Mouse (Mus musculus) kidney, postnatal 25 days (tissue): ENCODE data around the gene Acsf3.
A peak's percentile ranks its signal among the peaks of the same experiment; 100 is the strongest.

ENCODE experiments used
- DNase-seq, 2 experiments: peaks; one replicate each; pipeline ENCODE4 v3.0.0; 2021; ENCODE audit warnings: mixed read lengths in 2 of 2

Gene Acsf3

DNA sequence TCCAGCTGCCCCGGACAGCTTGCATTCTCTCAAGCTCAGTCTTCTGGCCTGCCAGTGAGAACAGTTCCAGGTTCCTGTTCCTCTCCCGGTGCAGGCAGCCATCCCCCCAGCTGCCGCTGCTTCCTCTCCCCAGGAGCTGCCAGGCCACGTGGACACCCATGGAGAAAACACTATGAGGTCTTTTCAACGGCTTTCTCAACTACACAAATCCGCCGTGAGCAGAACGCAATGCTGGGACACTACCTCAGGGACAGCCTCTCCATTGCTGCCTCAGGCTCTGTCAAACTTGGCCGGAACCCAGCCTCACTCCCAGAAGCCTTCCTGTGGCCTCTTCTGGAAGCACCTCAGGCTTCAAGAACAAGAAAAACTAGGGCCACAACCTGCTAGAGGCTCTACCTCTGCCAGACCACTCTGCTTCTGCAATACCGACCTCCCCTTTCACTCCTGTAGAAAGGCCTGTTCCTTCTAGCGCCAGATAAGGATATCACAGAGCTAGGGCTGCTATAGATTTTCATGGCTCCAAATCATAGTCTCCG, 12.5 kb upstream of the Acsf3 start:
- no peak for DNase-seq

DNA sequence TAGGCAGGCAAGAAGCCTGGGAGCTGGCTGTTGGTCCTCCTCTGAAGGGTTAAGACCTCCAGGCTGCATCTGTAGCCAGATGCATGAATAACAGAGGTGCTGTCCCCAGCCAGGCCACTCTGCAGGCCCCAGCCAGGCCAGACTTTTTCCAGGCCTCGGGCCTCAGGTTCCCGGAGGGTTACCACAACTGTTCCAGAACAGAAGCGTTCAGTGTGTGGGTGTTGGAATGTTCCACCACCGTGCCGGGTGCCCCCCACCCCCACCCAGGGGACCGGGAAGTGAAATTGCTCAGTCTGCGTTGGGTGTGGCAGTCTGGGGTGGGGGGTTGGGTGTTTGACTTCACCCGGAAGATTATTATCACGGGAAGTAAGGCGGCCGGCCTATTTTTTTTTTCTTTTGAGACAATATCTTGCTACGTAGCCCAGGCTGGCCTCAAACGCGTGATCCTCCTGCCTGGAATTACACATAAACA, 12.0 kb upstream of the Acsf3 start:
- peak in 1 of 2 experiments; percentile 45 for DNase-seq

DNA sequence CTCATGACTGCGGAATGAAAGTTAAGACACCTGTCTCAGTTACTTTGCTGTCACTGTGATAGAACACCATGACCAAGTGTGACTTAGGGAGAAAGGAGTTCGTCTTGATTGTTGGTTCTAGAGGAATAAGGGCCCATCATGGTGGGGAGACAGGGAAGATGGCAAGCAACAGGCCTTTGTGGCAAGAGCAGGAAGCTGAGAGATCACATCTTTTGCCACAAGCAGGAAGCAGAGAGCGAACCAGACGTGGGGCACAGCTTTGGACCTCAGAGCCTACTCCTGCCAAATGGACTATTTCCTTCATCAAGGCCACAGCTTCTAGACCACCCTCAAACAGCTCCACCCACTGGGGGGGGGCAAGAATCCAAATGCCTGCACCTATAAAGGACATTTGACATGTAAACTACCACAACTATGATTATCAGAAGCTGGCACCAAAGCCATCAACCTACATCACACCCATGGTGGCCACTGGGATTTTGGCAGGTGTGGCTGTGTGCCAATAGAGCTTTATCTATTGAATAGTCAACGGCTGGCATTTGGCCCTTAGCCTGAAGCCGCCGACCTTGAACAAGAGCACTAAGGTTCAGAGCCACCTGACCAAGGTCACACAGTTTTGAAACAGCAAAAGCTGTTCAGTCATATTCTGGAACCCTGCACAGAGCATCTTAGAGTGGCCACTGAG, 10.4 kb upstream of the Acsf3 start:
- no peak for DNase-seq

DNA sequence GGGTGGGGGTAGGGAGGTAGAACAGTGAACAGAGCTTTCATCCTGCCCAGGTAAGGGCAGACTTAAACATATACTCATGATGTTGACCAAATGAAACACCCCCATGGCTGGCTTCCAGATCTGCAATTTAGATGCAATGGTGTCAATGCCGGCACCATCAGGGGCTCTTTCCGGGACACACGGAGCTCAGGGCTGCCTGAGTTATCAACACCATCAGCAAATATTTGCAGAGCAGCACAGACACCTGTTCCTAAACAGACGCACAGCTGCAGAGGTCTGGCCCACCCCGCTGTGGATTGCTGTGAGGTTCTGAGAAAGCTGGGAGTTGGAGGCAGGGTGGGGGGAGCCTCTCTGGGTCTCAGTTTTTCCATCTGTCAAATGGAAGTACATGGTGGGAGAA, 9.1 kb upstream of the Acsf3 start:
- no peak for DNase-seq

DNA sequence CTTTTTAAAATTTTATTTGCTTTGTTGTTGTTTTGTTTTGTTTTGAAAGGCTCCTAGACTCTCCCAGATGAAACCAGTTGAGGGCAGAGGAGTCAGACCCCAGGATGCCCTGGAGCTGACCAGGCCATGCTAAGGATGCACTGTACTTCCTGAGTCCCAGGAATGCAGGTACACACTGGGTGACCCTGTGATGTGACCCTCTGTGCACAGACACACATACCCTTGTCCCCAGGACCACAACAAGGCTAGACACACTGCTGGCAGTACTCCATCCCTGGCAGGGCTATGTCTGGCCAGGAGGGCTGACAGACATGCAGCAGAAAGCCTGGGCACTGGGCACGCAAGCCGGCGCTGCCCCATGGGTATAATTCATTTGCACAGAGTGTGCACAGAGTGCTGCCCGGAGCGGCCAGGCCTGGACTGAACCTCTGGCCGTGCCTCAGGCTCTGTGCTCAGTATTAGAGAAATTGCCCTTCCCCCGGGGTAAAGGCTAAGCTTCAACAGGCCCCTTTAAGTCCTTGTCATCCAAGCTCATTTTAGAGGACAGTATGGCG, 8.6 kb upstream of the Acsf3 start:
- no peak for DNase-seq

DNA sequence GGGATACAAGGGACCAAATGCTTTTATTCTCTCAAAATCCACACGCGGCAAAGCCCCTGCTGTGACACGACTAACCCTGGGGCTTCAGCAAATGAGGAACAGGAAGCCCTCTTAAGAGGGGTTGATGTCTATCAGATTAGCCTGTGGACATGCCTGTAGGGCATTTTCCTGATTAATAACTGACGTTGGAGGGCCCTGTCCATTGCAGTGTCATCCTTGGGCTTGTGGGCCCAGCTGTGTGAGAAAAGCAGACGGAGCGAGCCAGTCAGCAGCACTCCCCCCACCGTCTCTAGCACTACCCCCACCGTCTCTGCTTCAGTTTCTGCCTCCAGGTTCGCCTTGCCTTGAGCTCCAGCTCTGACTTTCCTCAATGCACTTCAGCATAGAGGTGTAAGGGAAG, 8.1 kb upstream of the Acsf3 start:
- no peak for DNase-seq

DNA sequence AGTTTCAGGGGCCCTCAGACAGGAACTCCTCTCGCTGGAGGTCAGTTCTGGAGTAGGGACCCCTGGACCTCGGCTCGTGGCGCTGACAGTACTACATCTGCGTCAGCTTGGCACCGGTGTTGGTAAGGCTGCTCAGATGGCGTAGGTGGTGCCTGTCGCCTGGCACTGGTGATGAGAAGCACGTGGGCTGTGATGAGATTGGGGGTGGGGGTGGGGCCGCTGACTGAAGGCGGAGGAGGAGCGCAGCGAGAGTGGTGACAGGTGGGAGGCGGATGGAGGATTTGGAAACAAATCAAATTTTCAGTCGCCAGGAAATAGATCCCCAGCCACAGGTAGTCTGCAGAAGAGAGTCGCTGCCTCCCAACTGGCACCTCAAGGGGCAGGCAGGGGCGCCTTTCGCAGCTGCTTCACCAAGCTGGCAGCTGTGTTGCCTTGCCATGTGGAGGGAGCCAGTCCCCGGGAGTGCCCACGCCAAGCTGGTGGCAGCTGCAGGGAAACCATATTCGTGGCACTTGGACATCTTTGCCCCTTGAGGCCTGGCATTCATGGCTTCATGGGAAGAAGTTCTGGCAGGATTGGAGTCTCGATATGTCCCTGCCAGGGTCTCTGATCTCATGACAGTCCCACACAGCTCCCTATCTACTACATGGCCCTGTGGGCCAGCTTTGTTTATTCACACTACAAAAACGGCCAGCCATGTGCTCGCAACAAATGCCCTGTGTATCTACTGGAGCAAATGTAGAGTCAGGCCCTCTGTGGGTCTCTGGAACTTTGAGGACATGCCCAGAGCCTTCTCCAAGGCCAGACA, 5.8 kb upstream of the Acsf3 start:
- DNase-seq: no peak

DNA sequence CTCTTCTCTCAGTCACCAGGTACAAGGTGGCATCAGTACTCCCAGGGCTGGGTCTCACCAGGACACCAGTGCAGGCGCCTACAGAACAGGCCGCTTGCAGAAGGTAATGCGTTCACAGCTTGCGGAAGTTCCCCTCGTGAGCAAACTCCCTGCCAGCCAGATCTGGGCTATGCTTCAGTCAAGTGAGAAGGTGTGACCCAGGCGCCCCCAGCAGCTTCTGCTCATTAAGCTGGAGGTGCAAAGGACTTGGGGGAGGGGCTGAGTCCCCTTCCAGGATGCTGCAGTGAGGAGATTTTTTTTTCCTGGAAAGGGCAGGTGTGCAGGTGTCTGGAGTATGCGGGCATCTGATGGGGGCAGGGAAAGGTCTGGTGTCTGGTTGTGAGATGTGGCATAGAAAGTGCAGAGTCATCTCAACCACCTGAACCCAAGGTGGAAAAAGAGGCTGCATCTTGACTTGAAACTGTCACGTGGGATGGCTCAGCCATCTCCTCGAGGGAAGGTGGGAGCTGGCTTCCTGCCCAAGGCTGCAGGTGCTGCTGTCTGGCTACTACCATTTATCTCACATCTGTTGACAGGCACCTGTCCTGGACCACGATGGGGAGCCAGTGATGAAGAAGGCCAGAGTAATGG, 2.7 kb upstream of the Acsf3 start:
- DNase-seq: no peak

DNA sequence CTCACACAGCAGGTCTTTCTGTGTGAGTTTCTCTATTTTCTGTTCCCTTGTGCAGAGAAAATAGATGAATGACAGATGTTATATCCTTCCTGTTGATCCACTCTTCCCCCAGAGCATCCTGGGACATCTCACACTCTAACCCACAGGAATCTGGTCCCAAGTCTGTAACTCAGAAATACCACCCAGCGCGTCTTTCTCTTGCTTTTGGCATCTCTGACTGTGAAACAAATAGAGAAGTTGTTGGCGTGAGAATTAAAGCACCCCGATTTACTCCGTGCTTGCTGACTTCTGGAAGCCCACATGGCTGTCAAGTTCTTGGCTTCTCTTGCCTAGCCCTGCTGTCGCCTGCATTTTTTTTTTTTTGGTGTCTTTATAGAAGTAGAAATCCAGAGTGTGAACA, 2.4 kb downstream of the Acsf3 start:
- DNase-seq: no peak

DNA sequence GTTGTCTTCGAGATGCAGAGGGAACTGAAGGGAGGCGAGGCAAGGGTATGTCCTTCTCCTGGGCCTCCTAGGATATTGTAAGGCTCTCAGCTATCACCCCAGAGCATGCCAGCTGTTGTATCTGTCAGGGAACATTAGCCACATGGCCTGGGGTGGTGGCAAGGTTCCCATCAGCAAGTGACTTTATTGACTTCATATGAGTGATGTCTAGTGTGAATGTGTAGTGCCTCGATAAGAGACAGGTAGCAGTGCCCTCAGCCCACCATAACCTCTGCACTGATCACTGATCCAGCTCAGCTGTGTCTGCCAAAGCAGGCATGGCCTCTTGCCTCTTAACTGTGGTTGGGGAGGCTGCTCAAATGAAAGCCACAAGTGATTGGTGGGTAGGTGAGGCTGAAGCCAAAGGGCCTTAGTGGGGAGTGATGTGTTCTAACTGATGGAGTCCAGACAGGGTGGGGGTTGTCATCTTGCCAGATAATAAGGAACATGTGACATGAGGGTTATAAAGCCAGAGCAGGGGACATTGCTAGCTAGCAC, 3.5 kb downstream of the Acsf3 start:
- DNase-seq: no peak

DNA sequence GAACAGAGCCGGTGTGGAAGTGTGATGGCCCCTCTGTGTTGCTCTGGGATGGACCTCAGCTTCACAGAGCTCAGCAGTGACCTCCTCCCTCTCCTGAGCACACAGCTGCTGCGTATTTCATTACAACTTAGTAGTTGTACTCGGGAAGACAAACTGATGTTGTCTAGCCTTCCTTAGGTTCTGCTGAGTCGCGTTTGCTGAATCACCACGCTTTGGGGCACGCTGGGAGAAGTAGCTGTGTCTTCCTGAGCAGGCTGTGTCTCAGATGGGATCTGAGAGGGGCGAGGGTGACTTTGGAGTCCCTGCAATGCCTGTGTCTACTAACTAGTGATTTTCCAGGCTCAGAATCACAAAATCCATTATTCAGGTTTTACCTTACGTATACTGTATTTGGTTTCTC, 4.0 kb downstream of the Acsf3 start:
- DNase-seq: no peak

DNA sequence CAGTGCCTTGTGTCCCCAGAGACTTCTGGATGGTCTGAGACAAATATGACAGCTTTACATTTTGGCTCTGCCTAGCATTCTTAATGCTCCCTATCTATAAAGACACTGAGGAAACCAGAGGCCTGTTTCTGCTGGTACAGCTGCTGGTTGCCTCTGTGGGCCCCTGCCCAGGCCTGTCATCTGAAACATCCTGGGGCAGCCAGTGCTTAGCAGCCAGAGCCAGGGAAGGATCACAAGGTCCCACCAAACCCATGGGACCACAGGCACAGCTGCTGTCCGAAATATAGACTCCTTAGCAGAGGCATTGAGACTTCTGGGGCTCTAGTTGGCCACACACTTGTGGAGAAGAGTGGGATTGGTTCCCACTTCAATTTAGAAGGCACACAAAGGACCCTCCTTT, 9.5 kb downstream of the Acsf3 start:
- DNase-seq: no peak

DNA sequence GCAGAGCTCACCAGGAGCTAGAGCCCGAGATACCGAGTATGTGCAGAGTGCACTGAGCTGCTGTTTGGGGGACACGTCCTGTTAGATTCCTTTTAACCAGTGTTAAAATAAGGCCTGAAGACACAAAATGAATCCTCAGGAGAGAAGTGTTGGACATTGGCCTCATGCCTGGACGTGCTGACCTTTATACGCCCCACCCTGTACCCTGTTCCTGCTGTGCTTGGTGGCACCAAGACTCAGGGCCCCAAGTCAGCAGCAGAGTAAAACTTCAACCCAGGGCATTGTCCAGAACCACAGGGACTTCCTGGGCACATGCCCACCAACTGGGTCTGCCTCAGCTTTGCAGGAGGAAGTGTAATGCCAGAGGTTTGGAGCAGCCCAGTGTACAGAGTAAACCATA, 14.5 kb downstream of the Acsf3 start:
- DNase-seq: peak; percentile 77 to 89

DNA sequence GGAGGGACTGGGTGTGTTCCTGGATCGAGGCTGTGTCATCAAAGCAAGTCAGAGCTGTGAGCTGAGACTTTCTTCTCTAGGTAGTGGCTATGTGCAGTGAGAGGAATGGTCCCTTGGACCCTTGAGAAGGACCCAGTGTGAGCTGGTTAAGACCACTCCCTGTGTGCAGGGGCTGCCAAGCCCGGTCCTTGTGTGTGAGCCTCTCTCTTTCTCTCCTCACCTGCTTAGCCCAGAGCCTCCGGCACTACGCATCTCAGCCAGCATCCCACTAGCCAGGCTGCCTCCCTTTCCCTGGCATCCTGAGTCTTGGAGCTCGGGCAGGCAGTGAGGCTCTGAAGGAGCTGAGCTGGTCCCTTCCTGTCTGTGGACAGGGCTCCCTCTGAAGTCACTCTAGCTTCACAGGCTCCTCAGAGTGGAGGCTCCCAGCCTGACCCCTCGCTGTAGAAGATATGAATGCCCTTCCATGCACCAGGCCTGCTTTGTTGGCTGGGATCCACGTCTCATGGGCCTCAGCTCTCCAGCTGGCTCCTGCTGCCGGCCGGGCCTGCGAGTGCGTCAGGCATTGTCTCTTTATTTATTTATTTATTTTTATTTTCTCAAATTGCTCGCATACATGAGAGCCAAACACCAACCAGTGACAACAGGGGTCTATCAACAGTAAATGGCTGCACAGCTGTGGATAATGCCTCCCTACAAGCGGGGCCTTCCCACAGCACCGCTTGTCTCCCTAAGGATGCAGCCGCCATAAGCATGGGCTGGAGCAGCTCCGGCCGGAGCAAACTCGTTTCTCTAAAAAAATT, 18.3 kb downstream of the Acsf3 start:
- peak; percentile 45 to 64 for DNase-seq

DNA sequence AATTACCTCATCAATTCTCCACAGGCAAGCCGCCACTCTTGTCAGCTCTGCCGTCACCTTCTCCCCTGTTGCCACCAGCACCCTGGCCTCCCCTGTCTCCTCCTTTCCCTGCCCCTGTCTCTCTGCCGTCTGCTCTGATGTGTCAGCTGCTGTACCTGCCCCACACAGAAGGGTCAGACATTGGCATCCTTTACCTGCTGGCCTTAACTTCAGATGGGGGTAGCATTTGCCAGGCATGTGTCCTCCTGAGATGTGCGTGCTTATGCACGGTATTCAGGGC, 18.8 kb downstream of the Acsf3 start:
- no peak for DNase-seq

DNA sequence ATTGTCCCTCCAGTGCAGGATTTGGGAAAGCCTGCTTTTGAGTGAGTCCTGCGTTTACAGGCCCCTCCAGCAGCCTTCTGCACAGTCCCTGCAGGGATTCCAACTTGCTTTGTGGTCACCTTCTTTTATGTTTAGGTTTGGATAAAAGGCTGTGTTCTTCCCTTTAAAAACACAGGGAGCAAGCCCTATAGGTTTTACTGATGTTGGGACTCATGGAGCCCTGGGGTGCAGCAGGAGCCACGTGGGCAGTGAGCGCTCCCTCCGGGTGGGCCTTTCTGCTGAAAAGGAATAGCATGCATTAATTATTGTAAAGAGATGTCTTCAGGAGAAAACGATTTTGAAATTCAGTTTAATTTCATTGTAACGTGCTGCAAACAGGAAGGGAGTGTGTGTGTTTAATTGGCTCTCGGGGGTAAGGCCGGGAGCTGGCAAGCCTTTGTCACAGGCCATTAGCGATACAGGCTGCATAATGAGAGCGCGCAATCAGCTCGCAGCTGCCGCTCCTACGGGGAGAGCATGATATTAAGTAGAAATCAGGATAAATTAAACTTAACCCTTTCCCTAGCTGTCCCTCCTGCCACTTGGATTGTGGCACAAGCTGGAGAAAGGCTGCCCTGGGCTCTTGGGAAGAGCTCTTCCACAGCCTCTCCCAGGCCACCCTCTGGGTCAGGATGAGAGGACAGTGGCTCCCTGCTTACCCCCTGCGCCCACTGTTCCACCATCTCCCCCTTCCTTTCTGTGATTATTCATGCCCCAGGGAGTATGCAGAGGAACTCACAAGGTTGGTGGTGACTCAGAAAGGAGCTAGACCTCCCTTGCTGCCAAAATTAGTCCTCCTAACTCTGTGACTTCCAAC, 28.8 kb downstream of the Acsf3 start:
- DNase-seq: no peak

DNA sequence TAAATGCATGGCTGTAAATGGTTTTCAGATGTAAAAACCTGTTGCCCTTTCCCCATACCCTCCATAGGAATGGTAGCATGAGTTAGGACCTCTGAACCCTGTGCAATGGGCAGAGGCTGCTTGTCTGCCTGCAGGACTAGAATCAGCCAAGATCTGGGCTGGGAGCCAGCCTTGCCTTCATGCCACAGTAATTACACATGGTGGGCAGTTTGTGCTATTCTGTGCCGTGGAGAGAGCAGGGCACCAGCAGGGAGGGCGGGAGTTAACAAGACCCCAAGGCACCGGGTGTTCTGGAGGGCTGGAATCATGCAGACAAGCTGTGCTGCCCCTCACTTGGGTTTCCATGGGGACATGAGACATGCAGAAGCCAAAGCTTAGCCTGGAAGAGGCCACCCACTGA, 30.1 kb downstream of the Acsf3 start:
- DNase-seq: peak; percentile 82 to 86

DNA sequence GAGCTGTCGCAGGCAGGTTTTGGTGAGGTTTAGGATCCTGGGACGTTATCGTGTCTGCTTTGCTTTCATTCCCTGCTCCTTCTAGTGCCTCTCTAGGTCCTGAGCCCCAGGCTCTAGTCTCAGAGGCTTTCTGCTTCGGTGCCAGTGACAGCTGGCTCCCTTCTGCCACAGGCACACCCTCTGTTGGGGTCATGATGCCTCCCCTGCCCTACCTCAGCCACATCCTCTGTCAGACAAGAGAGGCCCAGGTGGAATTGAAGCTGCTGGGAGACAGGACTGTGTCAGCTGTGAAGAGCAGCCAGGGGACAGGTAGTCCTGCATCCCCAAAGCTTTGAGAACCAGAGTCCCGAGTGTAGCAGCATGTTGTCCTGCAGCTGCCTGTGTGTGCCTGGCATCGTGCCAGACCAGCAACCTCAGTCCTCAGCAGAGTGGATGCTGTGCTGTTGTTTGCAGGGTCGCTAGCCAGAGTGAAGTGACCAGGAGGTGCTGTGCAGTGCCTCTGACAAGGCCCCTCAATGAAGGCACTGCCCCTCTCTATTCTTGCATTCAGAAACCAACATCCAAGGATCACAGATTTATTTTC, 31.8 kb downstream of the Acsf3 start:
- peak in 1 of 2 experiments; percentile 14 for DNase-seq

DNA sequence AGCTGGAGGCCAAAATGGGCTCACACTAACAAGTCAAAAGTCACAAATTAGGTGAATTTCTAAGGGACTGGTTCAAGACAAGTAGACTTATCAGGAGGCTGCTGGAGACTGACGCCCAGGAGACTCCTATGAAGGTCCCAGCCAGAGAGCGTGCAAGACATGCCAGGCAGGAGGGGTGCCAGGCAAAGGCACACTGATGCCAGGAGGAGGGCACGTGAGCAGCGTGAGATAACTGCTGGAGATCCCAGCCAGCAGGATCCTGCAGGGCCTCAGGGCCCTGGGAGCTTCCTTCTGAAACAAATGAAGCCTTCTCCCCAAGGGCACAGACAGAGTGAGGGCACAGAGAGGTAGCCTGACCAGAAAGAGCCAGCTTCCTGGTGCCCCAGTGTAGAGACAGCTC, 32.6 kb downstream of the Acsf3 start:
- no peak for DNase-seq

DNA sequence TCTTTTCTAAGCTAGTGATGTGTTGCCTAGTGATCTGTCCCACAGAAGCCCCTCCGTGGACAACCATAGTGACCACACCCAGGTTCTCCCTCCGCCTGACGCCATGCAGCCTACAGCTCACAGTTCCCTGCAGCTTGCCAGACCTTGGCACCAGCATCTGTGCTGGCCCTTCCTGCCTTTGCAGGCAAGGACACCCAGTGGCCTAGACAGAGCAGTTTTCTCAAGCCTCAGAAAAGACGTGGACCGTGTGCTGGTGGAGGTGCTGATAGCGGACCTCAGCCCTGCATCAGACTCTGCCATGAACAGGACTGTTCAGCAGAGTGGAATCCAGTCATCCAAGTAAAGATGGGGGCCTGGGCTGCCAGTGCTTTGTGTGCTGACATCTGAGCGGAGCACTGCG, 35.1 kb downstream of the Acsf3 start:
- DNase-seq: no peak

DNA sequence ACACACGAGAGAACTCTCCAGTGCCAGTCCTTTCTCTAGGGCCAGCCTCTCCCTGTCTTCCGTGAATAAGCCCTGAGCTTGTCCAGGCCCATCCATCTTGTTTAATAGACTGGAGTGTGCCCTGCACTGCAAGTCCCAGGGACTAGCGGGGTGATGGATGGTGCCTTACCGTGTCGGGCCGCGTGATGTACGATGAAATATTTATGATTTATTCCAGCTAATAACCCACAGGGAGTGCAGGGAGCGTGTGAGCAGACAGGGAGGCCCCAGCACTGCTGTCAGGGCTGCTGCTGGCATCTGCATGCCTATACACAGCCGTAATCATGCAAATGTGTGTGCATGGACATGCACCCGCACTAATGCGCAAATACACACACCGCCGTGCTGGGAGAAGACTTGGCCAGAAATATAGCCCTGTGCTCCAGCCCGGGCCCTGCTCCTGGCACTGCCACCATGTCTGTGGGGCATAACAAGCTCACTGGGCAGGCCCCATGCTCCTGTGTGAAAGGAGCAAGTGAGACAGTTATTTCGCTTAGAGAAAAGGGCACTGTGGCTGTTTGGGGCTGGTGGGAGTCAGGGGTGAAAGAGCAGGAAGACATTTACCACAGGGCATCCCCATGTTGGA, 36.7 kb downstream of the Acsf3 start:
- DNase-seq: no peak
